Mouse (Mus musculus) limb, embryonic 14.5 days (tissue): Measurements from ENCODE around the gene Sptan1. TPM values are rescaled to one million over a fixed set of nuclear protein-coding genes. Genes with fewer than 3 reads are reported as not detected.

Source experiments
- ATAC-seq: fragments of 200-750 bp; cut with Nextera tagmentation; 2 replicates; pipeline ENCODE4 v1.8.0; 2017; ENCODE audit warnings: low read depth, moderate number of reproducible peaks, moderate TSS enrichment; ENCODE audit not compliant: low FRiP score
- DNase-seq: peaks from one replicate; pipeline ENCODE4 v3.0.0-alpha.2; 2015; ENCODE audit warnings: low spot score
- H3K27ac ChIP-seq: fragments of 300-500 bp; sonication (generic); replicated peaks from 2 replicates; pipeline ENCODE4 v1.5.1; 2014; ENCODE audit warnings: low read depth, mild to moderate bottlenecking, low read length, moderate library complexity, mixed read lengths
- H3K27me3 ChIP-seq: fragments of 300-500 bp; sonication (generic); 2 replicates; pipeline ENCODE4 v1.6.1; 2014; ENCODE audit warnings: low read length, mixed read lengths; ENCODE audit not compliant: control insufficient read depth, insufficient read depth
- H3K36me3 ChIP-seq: fragments of 300-500 bp; sonication (generic); 2 replicates; pipeline ENCODE4 v1.6.1; 2014; ENCODE audit warnings: mild to moderate bottlenecking, low read length, moderate library complexity, mixed read lengths; ENCODE audit not compliant: control insufficient read depth, insufficient read depth
- H3K4me1 ChIP-seq: fragments of 300-500 bp; sonication (generic); 2 replicates; pipeline ENCODE4 v1.6.1; 2014; ENCODE audit warnings: antibody characterized with exemption, low read length, mixed read lengths; ENCODE audit not compliant: control insufficient read depth, insufficient read depth
- H3K4me2 ChIP-seq: fragments of 300-500 bp; sonication (generic); replicated peaks from 2 replicates; pipeline ENCODE4 v1.6.1; 2014; ENCODE audit warnings: low read depth, mild to moderate bottlenecking, low read length, moderate library complexity; ENCODE audit not compliant: severe bottlenecking
- H3K4me3 ChIP-seq: fragments of 300-500 bp; sonication (generic); replicated peaks from 2 replicates; pipeline ENCODE4 v1.5.1; 2014; ENCODE audit warnings: low read length
- H3K9ac ChIP-seq: fragments of 300-500 bp; sonication (generic); 2 replicates; pipeline ENCODE4 v1.6.1; 2014; ENCODE audit warnings: mild to moderate bottlenecking, low read depth, low read length, moderate library complexity; ENCODE audit not compliant: severe bottlenecking
- H3K9me3 ChIP-seq: fragments of 300-500 bp; sonication (generic); 2 replicates; pipeline ENCODE4 v1.6.1; 2016; ENCODE audit warnings: low read length; ENCODE audit not compliant: control insufficient read depth
- POLR2A ChIP-seq: fragments of 200-500 bp; IDR thresholded peaks from 2 replicates; pipeline ENCODE4 v1.8.0; 2012; ENCODE audit warnings: inconsistent platforms, mild to moderate bottlenecking, moderate library complexity, borderline replicate concordance; ENCODE audit not compliant: insufficient read depth, insufficient read length; ENCODE audit errors: extremely low read depth
- WGBS: fragments of 180-500 bp; shearing (Covaris S2); extraction: QIAGEN DNeasy Blood & Tissue Kit; methylation state at CpG from one replicate; pipeline ENCODE4 v1.1.7; 2014; 5-methylcytosine and 5-hydroxymethylcytosine counted together
- polyA plus RNA-seq, 2 experiments: library from polyadenylated mRNA; depleted of rRNA in 1 of 2; stranded (reverse) in 1 of 2; unstranded in 1 of 2; fragments of >200 nt; fragmentation: Nextera tagmentation in 1 of 2; extraction: Ambion mirVana in 1 of 2; gene quantifications; 2 replicates each; pipeline versions ENCODE4 v1.2.1 to v1.2.3; 2012 to 2014

The Sptan1 gene
- polyA plus RNA-seq, 2 experiments: 153 to 206 TPM

DNA sequence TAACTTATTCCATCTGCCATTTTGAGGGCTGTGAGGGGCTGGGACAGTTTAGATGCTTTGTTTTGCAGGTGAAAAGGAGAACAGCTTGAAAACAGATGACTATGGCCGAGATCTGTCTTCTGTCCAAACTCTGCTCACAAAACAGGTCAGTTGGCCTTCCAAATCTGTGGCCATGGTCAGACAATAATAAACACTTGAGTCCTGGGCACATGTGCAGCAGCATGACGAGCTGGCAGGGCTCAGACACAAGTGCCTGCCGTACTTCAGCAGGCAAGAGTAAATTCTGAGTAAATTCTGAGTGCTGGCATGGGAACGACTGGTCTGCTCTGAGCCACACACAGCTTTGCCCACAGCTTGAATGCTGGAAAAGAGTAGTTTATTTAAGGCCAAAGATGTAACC lies 60.1 kb downstream of the Sptan1 start:
- peaks cover 100% of the 10 kb centered on the region for H3K36me3 ChIP-seq
- no peak overlapping the region for H3K27ac ChIP-seq
- H3K4me2 ChIP-seq: no peak overlapping the region
- no peak overlapping the region for H3K4me3 ChIP-seq
- DNase-seq: no peak
- 89% methylated on average over 4 of the region's 4 CpGs for WGBS
- no peak for TF ChIP-seq POLR2A
- H3K9me3 ChIP-seq: no peaks in the 10 kb centered on the region
- H3K9ac ChIP-seq: no peak overlapping the region
- no peaks in the 10 kb centered on the region for H3K27me3 ChIP-seq
- no peaks in the 10 kb centered on the region for H3K4me1 ChIP-seq
- no peak for ATAC-seq

DNA sequence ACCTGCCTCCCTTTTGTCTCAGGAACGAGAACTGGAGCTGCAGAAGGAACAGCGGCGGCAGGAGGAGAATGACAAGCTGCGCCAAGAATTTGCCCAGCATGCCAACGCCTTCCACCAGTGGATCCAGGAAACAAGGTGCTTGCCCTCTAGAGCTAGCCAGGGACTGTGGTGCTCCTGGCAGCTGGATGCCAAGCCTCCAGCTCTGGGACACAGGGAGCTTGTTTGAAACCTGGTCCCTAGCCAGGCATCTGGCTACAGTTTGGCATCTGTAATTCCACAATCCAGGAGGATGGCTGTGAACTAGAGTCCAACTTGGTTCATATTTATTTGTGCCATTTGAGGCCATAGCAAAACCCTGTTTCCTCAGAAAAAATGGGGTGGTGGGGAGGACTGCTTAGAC lies 61.6 kb downstream of the Sptan1 start:
- Histone ChIP-seq H3K27ac (no peak overlapping the region), H3K36me3 (peaks cover 100% of the 10 kb centered on the region), H3K4me3 (no peak overlapping the region), H3K9ac (no peak overlapping the region), H3K4me2 (no peak overlapping the region), H3K27me3 (no peaks in the 10 kb centered on the region), H3K4me1 (no peaks in the 10 kb centered on the region), H3K9me3 (no peaks in the 10 kb centered on the region)
- DNase-seq: no peak
- TF ChIP-seq POLR2A: no peak
- ATAC-seq: no peak
- 97% methylated on average over 5 of the region's 5 CpGs for WGBS

DNA sequence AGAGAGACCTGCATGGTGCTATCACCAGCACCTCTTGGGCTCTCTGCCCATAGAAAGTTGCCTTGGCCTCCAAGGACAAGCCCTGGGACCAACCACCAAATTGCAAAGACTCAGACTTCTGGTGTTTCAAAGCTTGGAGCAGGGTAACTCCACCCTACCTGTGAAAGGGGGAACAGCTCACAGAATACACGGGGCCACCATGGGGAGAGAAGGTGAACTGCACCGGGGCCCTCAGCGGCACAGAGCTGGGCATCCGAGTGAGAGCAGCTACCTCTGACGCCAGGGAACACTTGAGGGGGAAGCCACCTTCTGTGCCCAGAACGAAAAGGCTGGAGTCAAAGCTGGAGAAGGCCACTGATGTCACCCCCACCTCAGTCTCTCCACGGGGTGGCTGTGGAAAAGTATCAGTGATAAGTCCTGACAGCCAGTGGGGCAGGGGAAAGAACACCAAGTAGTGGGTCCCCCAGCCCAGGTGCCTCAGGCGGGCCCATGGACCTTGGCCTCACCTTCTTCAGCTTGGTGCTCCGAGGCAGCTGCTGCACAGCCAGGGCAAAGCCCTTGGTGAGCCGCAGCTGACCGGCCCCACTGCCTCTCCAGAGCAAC lies 67.0 kb downstream of the Sptan1 start:
- H3K4me3 ChIP-seq: no peak overlapping the region
- TF ChIP-seq POLR2A: no peak
- no peaks in the 10 kb centered on the region for H3K4me1 ChIP-seq
- DNase-seq (no peak), ATAC-seq (no peak)
- H3K27me3 ChIP-seq: no peaks in the 10 kb centered on the region
- no peaks in the 10 kb centered on the region for H3K9me3 ChIP-seq
- H3K4me2 ChIP-seq: no peak overlapping the region
- WGBS: 57% methylated on average over 11 of the region's 11 CpGs
- H3K27ac ChIP-seq: no peak overlapping the region
- H3K9ac ChIP-seq: no peak overlapping the region
- peaks cover 88% of the 10 kb centered on the region for H3K36me3 ChIP-seq

DNA sequence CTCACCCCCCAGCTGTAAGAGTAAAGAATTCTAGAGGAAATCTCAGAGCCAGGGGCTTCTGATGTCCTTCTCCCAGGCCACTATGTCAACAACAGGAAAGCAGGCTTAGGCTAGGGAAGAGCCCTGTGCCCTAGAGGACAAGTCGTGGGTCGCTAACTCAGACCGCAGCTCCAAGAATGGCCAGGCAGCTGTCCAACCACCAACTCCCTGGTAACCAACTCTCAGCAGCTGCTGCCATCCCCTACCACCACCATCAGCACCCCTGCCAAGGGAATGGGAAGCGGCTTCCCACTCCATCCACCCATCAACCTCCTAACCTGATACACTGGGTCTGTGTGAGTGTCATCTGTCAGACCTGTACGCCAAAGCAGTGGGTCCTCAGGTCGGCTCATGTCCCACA lies 67.6 kb downstream of the Sptan1 start:
- Histone ChIP-seq H3K4me1 (no peaks in the 10 kb centered on the region), H3K4me3 (no peak overlapping the region), H3K9me3 (no peaks in the 10 kb centered on the region), H3K4me2 (no peak overlapping the region), H3K27me3 (no peaks in the 10 kb centered on the region), H3K9ac (no peak overlapping the region), H3K27ac (no peak overlapping the region), H3K36me3 (peaks cover 87% of the 10 kb centered on the region)
- WGBS: 81% methylated on average over 6 of the region's 6 CpGs
- ATAC-seq (no peak), DNase-seq (no peak)
- TF ChIP-seq POLR2A: no peak

DNA sequence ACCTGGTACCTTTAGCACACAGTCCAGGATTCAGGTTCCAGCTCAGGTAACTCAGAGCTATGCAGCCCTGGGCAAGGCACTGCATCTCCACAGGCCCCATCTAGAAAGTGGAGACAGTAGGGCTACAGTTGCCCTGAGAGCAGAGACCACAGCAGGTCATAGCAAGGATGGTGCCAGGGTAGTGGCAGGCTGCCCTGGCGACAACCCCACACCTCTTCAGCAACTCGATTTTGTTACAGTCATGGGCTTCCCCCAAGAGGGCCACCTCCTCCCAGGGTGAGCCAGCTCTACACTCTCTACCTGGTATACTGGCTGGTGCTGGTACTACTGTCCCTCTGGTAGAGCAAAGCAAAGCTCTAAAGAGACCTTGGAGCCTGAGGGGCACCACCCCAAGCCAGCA lies 72.4 kb downstream of the Sptan1 start:
- ATAC-seq: no peak
- Histone ChIP-seq H3K4me1 (no peaks in the 10 kb centered on the region), H3K27ac (no peak overlapping the region), H3K27me3 (no peaks in the 10 kb centered on the region), H3K4me2 (no peak overlapping the region), H3K9ac (no peak overlapping the region), H3K36me3 (peaks cover 45% of the 10 kb centered on the region), H3K9me3 (no peaks in the 10 kb centered on the region), H3K4me3 (no peak overlapping the region)
- 83% methylated on average over 2 of the region's 2 CpGs for WGBS
- TF ChIP-seq POLR2A: no peak
- no peak for DNase-seq

DNA sequence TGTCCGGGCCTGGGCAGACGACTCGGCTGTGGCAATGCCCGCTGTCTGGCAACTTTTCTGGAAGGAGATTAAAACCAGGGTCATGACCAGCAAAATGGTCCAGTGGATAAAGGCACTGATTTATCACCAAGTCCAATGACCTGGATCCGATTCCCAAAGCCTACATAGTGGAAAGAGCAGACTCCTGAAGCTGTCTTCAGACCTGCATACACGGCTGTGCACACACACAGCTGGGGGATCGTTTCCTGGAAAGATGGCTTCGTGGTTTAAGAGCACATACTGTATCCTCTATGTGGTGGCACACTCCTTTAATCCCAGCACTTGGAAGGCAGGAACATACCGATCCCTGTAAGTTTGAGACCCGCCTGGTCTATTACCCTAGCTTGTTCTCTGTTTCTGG lies 73.0 kb downstream of the Sptan1 start:
- Histone ChIP-seq H3K9ac (no peak overlapping the region), H3K4me3 (no peak overlapping the region), H3K27me3 (no peaks in the 10 kb centered on the region), H3K36me3 (peaks cover 41% of the 10 kb centered on the region; the same call in 1 of the 2 replicates), H3K9me3 (no peaks in the 10 kb centered on the region), H3K4me2 (no peak overlapping the region), H3K4me1 (no peaks in the 10 kb centered on the region), H3K27ac (no peak overlapping the region)
- DNase-seq (no peak), ATAC-seq (no peak)
- TF ChIP-seq POLR2A: no peak
- WGBS: 92% methylated on average over 10 of the region's 10 CpGs
